Mouse (Mus musculus): ENCODE data around the gene Trim72. TPM values are rescaled to one million over a fixed set of nuclear protein-coding genes. Genes with fewer than 3 reads are reported as not detected.
A peak's percentile ranks its signal among the peaks of the same experiment; 100 is the strongest.

Gene Trim72
- polyA plus RNA-seq (2015; fragmentation: Nextera tagmentation; extraction: Ambion mirVana) = not detected in 2 replicates

- Histone ChIP-seq H3K4me1 (replicated peaks) (no peaks in the 10 kb centered on the region; the same call in 1 of the 2 replicates), H3K27ac (replicated peaks) (no peak within 1 kb of the TSS), H3K36me3 (no peaks in the 10 kb centered on the region), H3K9ac (no peak within 1 kb of the TSS), H3K4me2 (peak within 1 kb of the TSS; percentile 26; the same call in 1 of the 2 replicates), H3K4me3 (no peak within 1 kb of the TSS), H3K27me3 (no peaks in the 10 kb centered on the region), H3K9me3 (no peaks in the 10 kb centered on the region)
- ATAC-seq (ENCODE audit: low FRiP score, low read depth) = no peak
- 89% methylated on average over 2 of the region's 2 CpGs for WGBS
These were observed at the start of gene Trim72 for GRCm38 (mm10) chr7:128003688-128004087. Gene Trim72, plus strand, starts transcription at chr7:128003949.

DNA sequence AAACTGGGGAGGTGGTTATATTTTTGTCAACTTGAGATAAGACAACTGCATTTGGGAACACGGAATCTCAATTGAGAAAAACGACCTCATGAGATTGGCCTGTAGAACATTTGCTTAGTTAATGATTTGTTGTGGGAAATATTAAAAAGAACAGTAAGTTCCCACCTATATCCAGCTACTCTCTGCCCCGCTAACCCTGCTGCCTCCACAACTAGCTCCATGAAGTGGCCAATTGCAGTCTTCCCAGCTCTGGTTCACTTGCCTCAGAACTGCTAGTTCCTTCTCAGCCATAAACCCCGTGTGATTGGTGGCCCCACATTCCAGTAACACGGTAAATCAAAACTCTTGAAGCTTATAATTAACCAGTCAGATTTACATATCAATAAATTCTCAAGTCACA lies 44.4 kb upstream of the Trim72 start:
- H3K4me2 ChIP-seq = no peak overlapping the region
- WGBS = 66% methylated on average over 5 of the region's 5 CpGs
- no peak overlapping the region for H3K27ac ChIP-seq (replicated peaks)
- H3K27me3 ChIP-seq = no peaks in the 10 kb centered on the region
- H3K36me3 ChIP-seq = no peaks in the 10 kb centered on the region
- no peak for ATAC-seq (ENCODE audit: low FRiP score, low read depth)
- no peaks in the 10 kb centered on the region for H3K4me1 ChIP-seq (replicated peaks)
- no peak overlapping the region for H3K9ac ChIP-seq
- H3K9me3 ChIP-seq = no peaks in the 10 kb centered on the region
- H3K4me3 ChIP-seq = no peak overlapping the region

DNA sequence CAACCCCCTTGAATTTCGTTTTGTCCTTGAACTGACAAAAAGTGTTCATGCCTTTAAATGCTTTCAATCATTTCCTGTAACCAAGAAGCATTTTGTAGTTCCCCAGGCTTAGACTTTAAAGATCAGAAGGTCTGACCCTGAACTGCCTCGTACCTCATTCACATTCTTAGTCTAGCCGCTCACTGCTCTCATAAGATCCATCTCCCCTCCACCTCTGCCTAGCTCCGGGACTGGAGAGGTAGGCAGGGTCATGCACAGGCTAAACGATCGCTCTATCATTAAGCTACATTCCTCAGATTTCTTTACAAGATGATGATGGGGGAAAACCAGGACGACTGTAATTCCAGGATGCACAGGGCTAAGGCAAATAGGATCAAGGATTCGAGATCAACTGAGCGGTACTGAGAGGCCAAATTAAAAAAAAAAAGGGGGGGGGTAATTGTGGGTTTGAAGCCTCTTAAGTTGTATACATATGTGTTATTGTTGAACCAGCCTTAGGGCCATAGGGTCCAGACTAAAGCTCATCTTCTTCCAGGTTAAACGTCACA lies 37.3 kb upstream of the Trim72 start:
- H3K4me2 ChIP-seq = peak overlapping the region; percentile 69
- no peaks in the 10 kb centered on the region for H3K9me3 ChIP-seq
- peak overlapping the region; percentile 99 for H3K27ac ChIP-seq (replicated peaks)
- peaks cover 25% of the 10 kb centered on the region for H3K4me1 ChIP-seq (replicated peaks)
- H3K9ac ChIP-seq = peak overlapping the region; percentile 100
- H3K36me3 ChIP-seq = peaks cover 16% of the 10 kb centered on the region
- peak; percentile 21 for ATAC-seq (ENCODE audit: low FRiP score, low read depth)
- peak overlapping the region; percentile 99 for H3K4me3 ChIP-seq
- H3K27me3 ChIP-seq = no peaks in the 10 kb centered on the region
- WGBS = 11% methylated on average over 10 of the region's 10 CpGs

DNA sequence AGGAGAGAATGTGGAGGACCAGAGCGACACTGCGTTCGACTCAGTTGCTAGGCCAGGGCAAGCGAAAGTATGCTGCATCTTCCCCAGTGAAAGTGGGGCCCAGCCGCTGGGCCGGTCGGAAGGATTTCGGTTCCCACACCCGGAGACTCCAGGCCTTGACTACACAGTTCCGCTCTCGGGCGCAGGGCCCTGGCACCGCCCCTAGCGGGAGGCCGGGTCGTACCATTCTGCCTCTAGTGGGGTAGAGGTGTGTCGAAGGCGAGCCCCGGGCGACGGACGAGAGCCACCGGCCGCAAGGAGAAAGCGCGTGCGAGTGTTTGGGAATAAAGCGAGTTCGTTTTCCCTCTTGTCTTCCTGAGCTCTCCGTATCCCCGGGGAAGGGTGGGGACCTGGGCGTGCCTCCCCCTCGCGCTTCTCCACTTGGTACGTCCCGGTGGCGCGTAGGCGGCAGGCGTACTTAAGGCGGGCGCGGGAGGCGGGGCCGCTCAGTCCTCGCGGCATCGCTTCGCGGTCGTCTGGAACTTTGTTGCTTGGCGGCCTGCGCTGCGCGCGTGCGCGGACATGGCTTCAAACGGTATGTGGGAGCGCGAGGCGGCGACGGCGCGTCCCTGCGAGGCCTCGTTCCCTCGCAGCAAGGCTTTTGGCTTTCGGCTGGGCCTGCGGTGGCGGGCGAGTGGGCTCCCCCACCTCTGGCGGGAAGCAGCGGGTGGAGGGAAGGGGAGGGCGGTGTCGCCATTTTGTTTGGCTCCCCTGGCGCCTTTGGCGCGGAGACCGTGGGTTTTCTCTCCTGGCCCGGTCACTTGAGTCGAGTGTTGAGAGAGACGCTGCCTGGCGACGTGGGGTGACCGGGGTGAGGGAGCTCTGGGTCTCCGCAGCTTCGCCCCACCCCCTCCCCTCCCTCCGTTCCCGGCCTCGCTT lies 36.5 kb upstream of the Trim72 start, which contains the start of gene Fus:
Gene Fus, plus strand, starts transcription at position 454 of the 918 bp plus-strand sequence.
- Histone ChIP-seq H3K36me3 (peaks cover 24% of the 10 kb centered on the region), H3K4me3 (peak within 1 kb of the TSS; percentile 99), H3K4me2 (peak within 1 kb of the TSS; percentile 78), H3K9me3 (no peaks in the 10 kb centered on the region), H3K4me1 (replicated peaks) (peaks cover 25% of the 10 kb centered on the region), H3K27ac (replicated peaks) (peak within 1 kb of the TSS; percentile 99), H3K27me3 (no peaks in the 10 kb centered on the region), H3K9ac (peak within 1 kb of the TSS; percentile 100)
- ATAC-seq (ENCODE audit: low FRiP score, low read depth) = peak; percentile 95
- WGBS = under 1% methylated on average over 86 of the region's 92 CpGs

- Histone ChIP-seq H3K27me3 (no peaks in the 10 kb centered on the region), H3K36me3 (peaks cover 33% of the 10 kb centered on the region), H3K4me2 (peak overlapping the region; percentile 78), H3K9me3 (no peaks in the 10 kb centered on the region), H3K27ac (replicated peaks) (peak overlapping the region; percentile 99), H3K4me3 (peak overlapping the region; percentile 99), H3K9ac (peak overlapping the region; percentile 100), H3K4me1 (replicated peaks) (peaks cover 25% of the 10 kb centered on the region)
- under 1% methylated on average over 42 of the region's 42 CpGs for WGBS
- 0 out of 2 replicates have a peak, but pooled peaks have one; percentile 40 for ATAC-seq (ENCODE audit: low FRiP score, low read depth)
These were observed 35.6 kb upstream of the Trim72 start for GRCm38 (mm10) chr7:127967922-127968828.

- 83% methylated on average over 2 of the region's 2 CpGs for WGBS
- Histone ChIP-seq H3K9me3 (no peaks in the 10 kb centered on the region), H3K9ac (no peak overlapping the region), H3K4me3 (no peak overlapping the region), H3K36me3 (peaks cover 92% of the 10 kb centered on the region), H3K4me1 (replicated peaks) (peaks cover 7% of the 10 kb centered on the region), H3K27ac (replicated peaks) (no peak overlapping the region), H3K4me2 (no peak overlapping the region), H3K27me3 (no peaks in the 10 kb centered on the region)
- ATAC-seq (ENCODE audit: low FRiP score, low read depth) = no peak
These were observed 29.3 kb upstream of the Trim72 start for GRCm38 (mm10) chr7:127974413-127974930.

GRCm38 (mm10) chr7:127978856-127979255 lies 24.9 kb upstream of the Trim72 start:
- H3K27me3 ChIP-seq = no peaks in the 10 kb centered on the region
- no peaks in the 10 kb centered on the region for H3K4me1 ChIP-seq (replicated peaks)
- no peak overlapping the region for H3K27ac ChIP-seq (replicated peaks)
- 99% methylated on average over 2 of the region's 2 CpGs for WGBS
- no peak overlapping the region for H3K9ac ChIP-seq
- H3K36me3 ChIP-seq = peaks cover 95% of the 10 kb centered on the region
- no peak for ATAC-seq (ENCODE audit: low FRiP score, low read depth)
- H3K9me3 ChIP-seq = no peaks in the 10 kb centered on the region
- no peak overlapping the region for H3K4me3 ChIP-seq
- H3K4me2 ChIP-seq = no peak overlapping the region

DNA sequence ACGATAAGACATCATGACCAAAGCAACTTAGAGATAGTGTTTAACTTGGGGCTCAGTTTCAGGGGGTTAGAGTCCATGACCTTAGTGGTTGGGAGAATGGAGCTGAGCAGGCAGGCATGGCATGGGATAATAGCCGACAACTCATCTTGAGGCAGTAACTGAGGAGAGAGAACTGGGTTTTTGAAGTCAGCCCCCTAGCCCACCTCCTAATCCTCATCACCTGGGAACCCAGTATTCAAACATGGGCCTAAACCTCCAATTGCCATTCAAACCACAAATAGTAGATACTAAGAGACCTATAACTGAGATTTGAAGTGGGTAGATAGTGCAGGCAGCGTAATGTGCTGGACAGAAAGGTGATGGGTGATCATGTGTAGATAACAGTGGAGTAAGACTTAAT lies 23.1 kb upstream of the Trim72 start:
- Histone ChIP-seq H3K27me3 (no peaks in the 10 kb centered on the region), H3K9ac (no peak overlapping the region), H3K4me2 (no peak overlapping the region), H3K4me3 (no peak overlapping the region), H3K36me3 (peaks cover 96% of the 10 kb centered on the region), H3K9me3 (no peaks in the 10 kb centered on the region), H3K4me1 (replicated peaks) (no peaks in the 10 kb centered on the region), H3K27ac (replicated peaks) (no peak overlapping the region)
- 93% methylated on average over 3 of the region's 3 CpGs for WGBS
- ATAC-seq (ENCODE audit: low FRiP score, low read depth) = no peak

DNA sequence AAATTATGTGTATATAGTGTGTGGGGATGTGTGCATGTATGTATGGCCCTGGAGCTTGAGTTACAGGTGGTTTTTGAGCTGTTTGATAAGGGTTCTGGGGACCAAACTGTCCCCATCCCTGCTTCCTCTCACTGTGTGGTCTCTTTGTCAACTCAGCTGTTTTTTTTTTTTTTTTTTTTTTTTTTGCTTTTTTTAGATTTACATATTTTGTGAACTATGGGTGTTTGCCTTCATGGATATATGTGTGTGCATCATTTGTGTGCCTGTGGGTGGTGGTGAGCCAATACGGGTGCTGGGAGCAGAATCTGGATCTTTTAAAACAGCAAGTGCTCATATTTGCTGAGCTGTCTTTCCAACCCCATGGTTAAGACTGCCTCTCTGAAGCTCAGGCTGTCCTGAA lies 14.8 kb upstream of the Trim72 start:
- no peak overlapping the region for H3K4me3 ChIP-seq
- no peak overlapping the region for H3K9ac ChIP-seq
- H3K27me3 ChIP-seq = no peaks in the 10 kb centered on the region
- no peak overlapping the region for H3K27ac ChIP-seq (replicated peaks)
- no peaks in the 10 kb centered on the region; the same call in 1 of the 2 replicates for H3K4me1 ChIP-seq (replicated peaks)
- H3K9me3 ChIP-seq = no peaks in the 10 kb centered on the region
- ATAC-seq (ENCODE audit: low FRiP score, low read depth) = no peak
- WGBS = 83% methylated on average over 1 of the region's 1 CpGs
- peaks cover 46% of the 10 kb centered on the region for H3K36me3 ChIP-seq
- H3K4me2 ChIP-seq = no peak overlapping the region

GRCm38 (mm10) chr7:127991643-127992487 lies 11.9 kb upstream of the Trim72 start:
- Histone ChIP-seq H3K4me1 (replicated peaks) (no peaks in the 10 kb centered on the region; the same call in 1 of the 2 replicates), H3K9me3 (no peaks in the 10 kb centered on the region), H3K27me3 (no peaks in the 10 kb centered on the region), H3K9ac (no peak overlapping the region), H3K4me2 (no peak overlapping the region), H3K4me3 (no peak overlapping the region), H3K36me3 (peaks cover 16% of the 10 kb centered on the region), H3K27ac (replicated peaks) (0 out of 2 replicates have a peak overlapping the region, but pooled peaks have one; percentile 6)
- WGBS = 51% methylated on average over 6 of the region's 6 CpGs
- peak; percentile 70; the same call in 1 of the 2 replicates for ATAC-seq (ENCODE audit: low FRiP score, low read depth)
